Mouse (Mus musculus): ENCODE data around the gene Nrxn3. TPM values are rescaled to one million over a fixed set of nuclear protein-coding genes. Genes with fewer than 3 reads are reported as not detected.

The Nrxn3 gene
- polyA plus RNA-seq, 1 experiment, result 0.08 TPM

DNA sequence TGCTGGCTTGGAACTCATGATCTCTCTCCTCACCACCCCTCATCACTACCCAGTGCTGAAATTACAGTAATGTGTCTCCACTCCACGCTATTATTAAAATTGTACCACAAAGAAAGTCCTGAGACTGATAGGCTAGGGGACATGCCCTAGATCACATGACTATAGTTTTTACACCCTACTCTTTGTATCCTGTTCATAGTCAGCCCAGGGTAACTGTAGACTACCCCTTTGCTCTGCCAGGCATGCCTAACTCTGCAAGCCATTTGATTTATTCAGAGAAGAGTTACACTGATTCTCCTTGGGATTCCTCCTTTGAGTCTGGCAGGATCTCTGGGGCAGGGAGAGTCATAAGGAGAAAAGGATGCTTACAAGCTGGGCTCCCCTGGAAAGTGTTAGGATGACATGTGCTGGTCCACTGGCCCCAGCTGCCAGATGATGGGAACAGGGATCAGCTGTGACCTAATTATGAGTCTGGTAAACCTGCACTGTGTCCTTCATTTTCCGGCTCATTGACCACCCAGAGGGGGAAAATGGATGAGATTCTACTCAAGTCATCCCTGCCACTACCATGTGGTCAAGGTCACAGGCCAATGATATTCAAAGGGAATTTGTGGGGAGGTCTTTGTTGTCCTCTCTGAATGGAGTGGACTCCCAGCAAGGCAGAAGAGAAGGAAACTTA lies 318.9 kb downstream of the Nrxn3 start:
- no peak for DNase-seq (ENCODE audit: low read depth)

DNA sequence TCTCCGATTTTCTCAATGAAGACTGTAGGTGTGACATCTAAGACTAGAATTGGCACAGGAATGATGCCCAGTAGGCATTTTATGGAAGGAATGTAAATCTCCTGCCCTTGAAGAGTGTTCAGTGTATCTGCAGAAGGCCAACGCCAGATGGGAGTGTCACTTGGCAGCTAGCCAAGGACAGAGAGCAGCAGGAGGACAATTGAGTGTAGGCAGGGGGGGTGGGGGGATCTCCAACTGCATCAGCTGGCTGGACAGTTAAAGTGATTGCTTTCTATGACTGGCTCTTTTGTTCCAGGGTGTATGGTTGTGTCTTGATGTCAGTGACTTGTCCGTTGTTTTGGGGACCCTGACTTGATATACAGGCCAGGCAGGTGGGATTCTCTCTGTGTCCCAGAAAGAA lies 326.6 kb downstream of the Nrxn3 start:
- DNase-seq (ENCODE audit: low read depth), result no peak

DNA sequence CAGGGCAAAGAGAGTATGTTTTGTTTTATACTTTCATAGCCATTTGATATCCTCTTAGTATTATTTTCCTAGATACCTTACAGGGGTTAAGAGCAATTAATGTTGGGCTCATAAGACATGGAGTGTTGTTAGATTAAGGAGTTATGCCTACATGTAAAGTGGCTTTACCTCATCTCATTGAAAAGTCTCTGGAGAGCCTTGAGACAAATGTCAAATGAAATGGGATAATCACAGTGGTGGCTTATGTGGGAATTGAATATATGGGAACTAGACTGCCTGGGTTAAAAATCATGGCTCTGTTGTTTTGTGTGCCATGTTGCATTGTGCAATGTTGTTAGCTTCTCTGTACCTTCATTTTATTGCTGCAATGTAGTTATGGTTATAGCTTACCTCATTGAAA lies 327.0 kb downstream of the Nrxn3 start:
- no peak for DNase-seq (ENCODE audit: low read depth)

DNA sequence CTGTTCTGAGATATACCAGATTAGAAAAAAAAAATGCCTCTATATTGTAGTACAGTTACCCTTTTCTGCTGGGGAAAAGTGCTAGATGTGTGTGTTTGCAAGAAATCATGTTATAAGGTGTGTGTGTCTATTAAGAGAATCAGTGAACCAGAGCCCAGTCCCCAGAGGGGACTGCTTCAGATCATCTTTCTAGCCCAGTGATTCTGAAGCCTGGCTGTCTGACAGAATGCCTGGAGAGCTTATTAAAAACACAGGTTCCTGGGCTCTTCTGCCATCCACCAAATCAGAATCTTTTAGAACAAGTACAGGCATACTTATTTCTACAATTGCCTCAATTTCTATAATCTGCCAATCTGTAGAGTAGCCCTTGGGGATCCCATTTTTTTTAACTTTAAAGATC lies 349.8 kb downstream of the Nrxn3 start:
- DNase-seq (ENCODE audit: low read depth), result no peak

DNA sequence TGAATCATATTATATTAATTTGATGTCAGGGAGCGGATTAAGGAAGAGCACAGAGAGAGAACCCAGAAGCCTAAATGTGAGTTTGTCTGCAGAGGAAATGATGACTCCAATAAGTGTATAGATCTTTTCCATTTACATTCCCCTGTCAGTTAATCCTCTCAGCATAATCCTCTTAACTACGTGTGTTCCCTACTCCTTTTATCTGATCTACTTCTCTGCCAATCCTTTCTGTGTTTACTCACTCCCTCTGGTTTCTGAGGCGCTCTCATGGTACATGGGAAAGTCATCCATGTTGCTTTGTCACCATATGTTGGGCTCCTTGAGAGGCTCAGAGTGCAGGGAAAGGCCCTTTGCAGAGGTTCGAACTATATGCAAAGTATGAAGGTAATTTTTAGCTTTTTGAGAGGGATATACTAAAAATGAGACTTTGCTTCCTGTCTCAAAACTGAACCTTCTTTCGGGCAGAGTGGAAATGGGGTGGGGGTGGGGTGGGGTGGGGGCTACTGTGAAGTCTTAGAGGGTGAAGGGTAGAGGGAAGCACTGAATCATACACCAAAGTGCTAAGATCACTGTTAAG lies 350.6 kb downstream of the Nrxn3 start:
- no peak for DNase-seq (ENCODE audit: low read depth)

DNA sequence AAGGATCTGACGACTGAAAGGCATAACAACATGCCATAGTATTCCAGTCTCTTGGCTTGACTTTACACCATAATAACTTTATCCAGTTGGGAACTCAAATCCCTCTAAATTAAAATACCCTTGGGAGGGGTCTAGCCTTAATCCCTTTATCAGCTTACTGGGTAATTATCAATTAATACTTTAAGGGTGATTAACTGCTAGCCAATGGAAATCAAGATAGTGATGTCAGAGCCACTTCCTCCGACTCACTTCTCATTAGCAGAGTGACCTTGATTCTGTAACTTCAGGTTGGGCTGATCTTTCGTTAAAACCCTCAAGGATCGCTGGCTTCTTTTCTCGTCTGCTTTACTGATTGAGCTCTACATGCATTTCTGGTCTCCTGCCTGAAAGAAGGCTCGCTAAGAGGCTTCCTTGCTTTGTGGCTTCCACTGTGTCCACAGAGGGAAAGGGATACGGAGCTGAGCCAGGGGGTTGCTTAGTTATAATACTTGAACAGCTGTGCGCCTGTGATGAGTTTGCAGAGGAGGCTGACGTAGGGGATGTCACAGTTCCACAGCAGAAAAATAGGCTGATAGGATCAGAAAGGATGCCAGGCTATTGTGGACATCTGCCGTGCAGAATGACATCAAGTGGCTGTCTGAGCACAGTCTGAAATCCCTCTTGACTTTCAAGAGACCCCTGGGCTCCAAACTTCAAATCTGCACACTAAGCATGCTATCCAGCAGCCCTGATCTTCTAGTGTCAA lies 352.0 kb downstream of the Nrxn3 start:
- no peak for DNase-seq (ENCODE audit: low read depth)

DNA sequence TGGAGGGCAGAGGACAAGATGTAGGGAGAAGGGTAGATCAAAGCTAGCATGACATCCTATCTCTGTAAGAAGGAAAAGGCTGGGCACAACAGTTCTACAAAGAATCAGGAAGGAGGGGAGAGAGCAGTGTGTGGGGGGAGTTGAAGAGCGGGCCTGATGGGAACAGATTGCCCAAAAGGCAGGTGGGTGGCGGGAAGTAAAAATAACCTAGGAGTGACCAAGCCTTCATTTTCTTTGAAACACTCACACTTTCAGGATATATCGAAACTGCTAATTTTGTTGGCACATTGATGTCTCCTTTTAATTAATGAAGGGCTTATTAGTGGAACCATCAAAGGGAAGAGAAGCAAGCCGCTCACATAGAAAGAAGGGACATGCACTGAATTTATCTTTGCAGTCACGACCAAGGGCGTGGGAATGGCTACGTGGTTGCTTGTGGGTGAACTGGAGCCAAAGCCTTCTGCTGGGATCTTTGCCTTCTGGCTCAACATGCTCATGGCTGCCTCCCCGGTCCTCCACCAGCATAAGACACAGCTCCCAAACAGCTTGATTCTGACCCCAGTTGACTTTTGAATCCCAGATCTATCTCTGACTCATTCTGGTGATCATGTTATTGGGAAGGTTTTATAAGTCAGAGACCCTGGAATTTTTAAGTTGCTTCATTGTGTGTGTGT lies 371.3 kb downstream of the Nrxn3 start:
- DNase-seq (ENCODE audit: low read depth), result no peak

DNA sequence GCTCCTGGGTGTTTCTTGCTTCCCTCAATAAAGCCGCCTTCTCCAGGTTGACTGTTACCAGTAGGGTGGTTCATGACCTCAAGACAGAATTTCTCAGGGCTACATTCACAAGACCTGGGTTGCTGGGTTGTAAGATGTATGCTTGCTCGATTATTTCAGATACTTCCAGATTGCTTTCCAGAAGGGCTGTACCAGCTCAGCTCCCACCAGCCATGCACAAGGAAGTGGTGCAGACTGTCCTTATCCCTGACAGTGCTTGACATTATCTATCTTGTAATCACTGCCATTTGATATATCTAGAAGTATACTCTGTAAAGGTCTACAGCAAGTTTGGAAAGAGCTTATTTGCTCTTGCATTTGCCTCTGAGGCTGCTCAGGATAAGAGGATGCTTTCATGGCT lies 374.9 kb downstream of the Nrxn3 start:
- DNase-seq (ENCODE audit: low read depth), result no peak

DNA sequence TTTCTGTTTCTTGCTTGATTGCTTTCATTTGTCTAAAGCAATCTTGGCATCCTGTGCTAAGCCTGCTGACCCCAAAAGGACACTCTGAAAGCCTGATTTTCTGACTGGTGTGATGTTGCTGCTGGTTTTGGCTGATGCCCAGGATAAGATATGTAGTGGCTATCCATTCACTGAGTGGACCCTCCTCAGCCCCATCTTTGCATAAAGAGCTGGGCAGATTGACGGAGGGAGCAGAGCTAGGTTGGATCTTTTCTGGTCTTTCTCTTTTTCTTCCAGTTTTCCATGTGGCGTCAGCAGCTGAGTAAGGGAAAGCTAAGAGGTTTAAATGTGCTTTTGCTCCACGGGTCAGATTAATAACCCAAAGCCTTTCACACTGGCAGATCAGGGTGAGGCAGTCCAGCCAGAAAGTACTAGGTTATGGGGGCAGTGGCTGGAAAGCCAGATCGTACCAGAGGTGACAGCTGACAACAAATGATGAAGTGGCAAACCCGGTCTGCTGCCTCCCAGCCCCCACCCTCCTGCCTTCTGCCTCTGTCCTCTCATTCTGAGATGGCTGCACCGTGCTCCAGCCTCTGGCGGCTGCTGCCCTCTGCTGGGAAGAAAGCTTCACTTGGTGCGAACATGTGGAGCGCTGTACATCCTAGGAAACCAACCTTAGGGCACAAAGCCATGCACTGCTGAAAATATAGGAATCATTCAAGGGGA lies 383.5 kb downstream of the Nrxn3 start:
- DNase-seq (ENCODE audit: low read depth), result no peak

DNA sequence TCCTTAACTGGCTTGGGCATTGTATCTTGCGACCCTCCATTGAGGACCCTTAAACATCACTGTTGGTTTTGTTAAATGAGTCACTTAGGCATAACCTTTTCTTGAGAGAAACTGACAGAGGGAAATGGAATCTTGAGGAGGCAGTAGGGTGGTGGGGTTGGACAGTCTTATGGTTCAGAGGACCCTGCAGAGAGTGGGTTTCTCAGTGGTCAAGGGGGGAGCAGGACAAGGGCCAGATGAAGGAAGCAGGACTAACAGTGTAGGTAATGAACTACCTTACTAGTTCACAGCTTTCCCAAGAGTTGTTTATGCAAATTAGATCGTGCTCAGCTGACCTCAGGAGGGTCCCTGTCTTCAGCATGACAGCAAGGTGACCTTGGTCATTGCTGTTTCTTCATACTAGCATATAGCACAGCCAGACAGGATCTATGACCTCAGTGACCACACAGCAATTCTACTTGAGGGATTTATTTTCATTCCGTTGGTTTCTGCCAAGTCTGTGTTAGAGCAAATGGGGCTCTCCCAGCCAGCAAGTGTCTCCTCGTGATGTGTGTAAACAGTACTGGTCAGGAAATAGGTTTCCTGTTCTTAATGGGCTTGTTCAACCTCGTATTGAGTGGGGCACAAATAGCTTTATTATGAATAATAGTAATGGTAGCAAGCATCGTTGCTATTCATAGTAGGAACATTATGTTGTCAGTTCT lies 384.4 kb downstream of the Nrxn3 start:
- no peak for DNase-seq (ENCODE audit: low read depth)

DNA sequence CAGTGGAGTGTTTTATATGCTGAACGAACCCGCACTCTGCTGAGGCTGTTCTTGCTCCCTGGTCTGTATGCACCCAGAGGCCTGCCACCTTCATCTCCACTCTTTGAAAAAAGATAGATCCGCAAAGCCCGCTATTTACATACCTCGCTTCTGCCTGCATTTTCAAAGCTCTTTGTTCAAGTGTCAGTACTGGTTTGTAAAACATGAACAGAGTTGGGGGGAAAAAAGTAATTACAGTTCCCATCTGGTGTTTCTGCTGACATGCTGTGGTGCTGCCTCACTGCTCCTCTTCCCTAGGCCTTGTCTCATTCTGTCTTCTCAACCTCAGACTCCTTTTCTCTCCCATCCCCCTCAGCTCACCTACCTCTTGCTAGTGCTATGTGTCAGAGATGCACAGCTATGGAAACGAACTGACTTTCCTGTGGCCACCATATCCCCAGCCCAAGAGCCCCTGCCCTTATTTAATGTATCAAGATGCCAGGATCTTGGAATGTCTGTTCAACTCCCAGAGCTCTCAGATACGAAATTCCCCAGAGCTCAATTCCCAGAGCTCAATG lies 387.2 kb downstream of the Nrxn3 start:
- DNase-seq (ENCODE audit: low read depth), result no peak

DNA sequence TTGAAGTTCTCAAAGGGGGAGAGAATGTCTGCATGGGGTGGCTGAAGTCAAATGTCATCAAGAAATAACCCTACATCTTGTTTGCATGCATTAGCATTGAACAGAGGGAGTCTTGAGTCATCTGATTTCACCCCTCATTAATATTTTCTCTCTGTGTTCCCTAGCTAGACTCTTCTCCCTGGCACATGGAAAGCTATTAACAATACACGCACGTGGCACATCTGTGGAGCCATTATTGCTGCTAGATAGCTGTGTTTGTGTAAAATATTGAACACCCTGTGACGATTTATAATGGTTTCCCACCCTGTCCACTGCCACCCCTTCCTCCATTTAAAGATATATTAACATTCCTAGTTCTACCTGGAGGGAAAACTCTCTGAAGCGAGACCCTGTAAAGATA lies 405.9 kb downstream of the Nrxn3 start:
- DNase-seq (ENCODE audit: low read depth), result no peak

DNA sequence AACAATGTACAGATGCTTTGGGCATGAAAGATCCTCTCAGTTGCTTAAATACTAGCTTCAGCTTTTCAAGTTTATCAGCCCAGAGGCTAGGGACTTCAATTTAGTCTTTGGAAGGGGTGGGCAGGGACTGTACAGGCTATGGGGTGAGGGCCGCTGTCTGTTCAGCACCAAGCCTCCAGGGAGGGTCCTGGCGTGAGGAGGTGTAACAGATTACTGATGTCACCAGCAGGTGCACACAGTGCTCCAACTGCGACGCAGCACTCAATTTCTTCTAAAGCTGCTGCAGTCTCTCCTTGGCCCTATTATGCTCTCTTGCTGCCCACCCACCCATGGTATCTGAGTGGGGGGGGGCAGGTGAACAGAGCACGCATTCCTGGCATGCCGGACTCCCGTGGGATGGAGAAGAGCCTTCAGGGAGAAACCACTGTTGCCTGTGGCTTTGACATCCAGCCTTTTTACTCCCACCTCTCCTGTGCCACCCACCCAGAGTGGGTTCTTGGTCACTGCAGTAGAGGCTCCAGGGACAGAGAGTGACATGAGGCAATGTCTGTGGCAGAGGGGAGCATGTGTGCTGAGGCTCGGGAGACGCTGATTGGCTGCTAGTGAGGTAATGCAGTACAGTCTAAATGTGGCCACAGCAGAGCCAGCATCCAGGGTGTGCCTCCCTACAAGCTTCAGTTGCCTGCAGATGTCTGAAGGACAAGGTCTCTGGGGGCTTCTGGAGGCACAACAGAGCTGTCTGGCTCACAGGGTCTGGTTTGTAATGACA lies 406.6 kb downstream of the Nrxn3 start:
- DNase-seq (ENCODE audit: low read depth), result no peak

DNA sequence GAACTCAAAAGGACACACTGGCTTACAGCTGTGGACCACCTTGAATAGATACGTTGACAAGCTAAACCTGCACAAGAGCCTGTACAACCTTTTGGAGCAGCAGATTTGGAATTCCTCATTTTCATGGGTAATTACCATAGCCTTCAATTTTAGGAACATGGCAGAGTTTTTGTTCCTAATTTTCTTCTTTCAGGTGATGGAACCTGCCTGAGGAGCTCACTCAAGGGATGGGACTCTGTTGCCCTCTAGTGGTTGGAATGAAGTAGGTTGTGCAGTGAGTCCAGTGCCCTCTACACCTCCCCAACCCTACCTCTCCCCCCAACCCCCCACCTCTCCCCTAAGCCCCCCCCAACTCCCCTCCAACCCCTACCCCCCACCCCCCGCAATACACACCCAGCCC lies 411.7 kb downstream of the Nrxn3 start:
- no peak for DNase-seq (ENCODE audit: low read depth)

DNA sequence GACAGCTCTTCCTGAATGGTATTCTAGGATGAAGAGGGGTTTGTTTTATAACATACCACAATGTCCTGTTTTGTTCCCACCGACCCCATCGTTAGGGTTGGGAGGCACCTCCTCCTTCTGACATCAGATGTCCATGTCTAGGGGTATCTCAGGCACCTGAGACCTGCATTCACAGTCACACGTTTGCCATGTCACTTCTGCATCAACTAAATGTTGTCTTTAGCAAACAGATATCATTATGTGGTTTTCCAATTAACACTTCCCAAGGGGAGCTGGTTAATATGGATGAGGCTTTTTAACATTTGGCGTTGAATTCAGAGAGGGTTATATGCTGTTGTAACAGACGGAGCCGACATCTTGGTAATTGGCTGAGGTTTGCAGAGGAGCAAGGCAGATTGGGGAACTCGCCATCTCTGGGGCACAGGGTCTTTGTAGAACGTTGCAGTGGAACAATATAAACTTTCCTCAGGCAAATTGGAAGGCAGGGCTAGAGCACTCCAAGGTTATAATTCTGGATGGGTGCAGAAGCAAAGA lies 412.2 kb downstream of the Nrxn3 start:
- DNase-seq (ENCODE audit: low read depth), result no peak

DNA sequence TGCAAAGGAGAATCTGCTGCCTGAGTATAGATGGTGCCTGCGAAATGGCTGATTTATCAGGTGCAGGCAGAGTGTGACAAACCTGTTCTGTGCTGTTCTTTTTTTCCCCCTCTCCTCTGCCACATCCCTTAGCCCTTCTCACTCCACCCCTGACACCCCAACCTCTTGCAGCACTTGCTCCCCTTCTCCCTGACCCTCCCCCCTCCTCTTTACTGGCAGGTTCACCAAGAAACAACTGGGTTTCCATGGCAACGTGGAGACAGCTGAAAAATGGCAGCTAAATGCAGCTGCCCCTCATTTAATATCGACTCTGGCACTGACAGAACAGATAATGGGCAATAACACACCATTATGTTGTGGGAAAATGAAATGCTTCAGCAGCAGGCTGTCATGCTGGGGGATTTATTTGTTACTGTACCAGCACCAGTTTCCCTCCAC lies 426.3 kb downstream of the Nrxn3 start:
- no peak for DNase-seq (ENCODE audit: low read depth)

DNA sequence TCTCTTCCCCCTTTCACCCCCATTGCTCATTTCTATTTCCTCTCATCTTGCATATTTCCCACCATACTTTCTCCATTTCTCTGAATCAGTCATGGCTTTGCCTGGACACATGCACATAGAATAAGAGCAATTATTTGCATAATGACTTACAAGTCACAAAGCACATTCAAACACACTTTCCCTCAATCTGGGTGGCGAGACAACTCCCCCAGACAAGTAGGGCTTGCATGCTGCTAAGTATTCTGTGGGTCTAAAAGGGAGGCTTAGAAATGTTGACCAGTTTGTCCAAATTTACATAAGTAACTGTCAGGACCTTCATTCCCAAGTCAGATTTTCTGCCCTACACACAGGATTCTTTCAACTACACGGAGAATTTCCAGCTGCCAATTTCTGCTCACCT lies 426.8 kb downstream of the Nrxn3 start:
- no peak for DNase-seq (ENCODE audit: low read depth)

DNA sequence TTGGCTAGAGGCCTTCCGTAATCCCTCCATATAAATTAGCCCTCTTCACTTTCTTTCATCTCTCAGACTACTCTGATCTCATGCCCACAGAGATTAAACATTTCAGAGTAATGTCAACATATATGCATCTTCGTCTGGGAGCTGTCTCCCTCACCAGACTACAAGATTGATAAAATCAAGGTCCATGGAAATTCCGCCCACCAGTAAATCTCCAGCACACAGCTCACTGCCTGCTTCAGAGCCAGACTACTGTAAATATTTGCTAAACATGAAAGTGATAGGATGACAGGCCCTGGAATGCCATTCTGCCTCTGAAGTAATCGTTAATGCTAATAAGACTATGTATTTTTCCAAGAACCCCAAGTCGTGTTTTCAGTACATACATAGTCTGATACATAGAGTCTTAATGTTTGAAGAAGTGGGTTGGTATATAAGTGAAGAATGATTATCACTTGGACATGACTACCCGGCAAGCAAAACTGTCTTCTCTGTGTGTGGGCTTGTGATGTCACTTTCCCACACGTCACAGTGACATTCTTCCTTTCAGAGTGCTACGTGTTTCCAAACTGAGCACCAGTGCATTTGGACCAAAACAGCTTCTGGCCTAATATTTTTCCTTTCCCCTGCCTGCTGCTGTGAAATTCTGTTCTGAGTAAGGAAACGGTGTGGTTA lies 433.5 kb downstream of the Nrxn3 start:
- DNase-seq (ENCODE audit: low read depth), result no peak

DNA sequence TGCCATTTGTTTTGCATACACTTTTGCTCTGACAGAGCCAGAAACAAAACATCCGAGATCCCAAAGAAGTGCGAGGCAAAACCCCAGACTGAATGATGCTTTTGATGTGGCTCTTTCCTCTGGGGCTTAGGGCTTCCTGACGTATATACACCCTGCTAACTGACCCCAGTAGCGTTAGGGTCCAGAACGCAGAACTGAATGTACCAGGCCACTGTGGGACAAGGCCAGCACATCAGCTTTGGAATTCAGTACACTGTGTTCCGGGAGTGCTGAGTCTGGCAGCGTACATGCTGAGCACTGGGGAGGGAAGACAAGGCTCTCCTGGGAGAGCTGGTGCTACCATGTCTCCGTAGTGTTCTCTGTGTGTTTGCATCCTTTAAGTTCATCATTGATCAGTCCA lies 436.7 kb downstream of the Nrxn3 start:
- no peak for DNase-seq (ENCODE audit: low read depth)
